Mouse (Mus musculus): ENCODE measurements around the gene Igf2bp2. TPM values are rescaled to one million over a fixed set of nuclear protein-coding genes. Genes with fewer than 3 reads are reported as not detected.

Igf2bp2 gene
- polyA plus RNA-seq (2011; ENCODE audit: insufficient read depth, insufficient read length, low replicate concordance, missing spikeins), result 0.74 and 3.0 TPM in 2 replicates

DNA sequence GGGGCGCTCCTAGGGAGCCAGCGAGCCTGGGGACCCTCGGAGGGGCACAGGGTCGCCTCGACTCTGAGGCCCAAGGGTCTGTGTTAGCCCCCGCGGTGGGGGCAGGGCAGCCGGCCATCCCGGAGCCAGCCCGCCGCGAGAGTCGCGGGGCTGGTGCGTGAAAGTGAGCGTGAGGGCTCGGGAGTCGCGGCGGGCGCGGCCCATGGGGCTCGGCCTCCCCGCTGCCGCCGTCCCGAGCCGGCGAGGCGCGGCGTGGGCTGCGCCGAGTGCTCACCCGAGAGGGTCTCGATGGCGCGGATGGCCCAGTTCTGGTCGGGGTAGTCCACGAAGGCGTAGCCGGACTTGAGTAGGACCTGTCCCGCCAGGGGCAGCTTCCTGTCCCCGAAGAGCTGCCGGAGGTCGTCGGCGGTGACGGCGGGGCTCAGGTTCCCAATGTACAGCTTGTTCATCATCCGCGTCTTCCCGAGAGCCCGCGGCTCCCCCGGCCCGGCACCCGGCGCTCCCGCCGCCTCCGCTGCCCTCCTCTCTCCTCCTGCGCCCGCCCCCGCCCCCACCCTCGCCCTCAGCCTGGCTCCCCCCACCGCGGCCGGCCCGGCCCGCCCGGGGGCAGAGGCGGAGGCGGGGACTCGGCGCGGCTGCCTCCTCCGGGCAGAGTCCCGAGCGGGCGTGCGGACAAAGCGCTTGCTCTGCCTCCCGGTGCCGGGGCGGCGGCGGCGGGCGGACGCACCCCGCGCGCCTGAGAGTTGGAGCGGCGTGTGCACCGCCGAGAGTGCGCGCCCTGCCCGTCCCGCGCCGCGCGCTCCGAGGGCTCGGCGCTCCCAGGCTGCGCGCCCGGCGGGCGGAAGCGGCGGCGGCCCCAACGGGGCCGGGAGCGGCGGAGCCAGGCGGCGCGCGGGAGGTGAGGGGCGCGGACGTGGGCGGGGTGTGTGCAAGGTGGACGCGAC lies at the start of gene Igf2bp2:
Gene Igf2bp2, minus strand, starts transcription at position 788 of the 944 bp plus-strand sequence.
- Histone ChIP-seq H3K4me3 (replicated peaks; ENCODE audit: control insufficient read depth, low read depth, low read length) (no peak within 1 kb of the TSS), H3K27ac (ENCODE audit: control insufficient read depth, insufficient read depth, low read depth, low read length, poor library complexity) (no peak within 1 kb of the TSS), H3K4me1 (ENCODE audit: control insufficient read depth, insufficient read depth, low read length) (no peaks in the 10 kb centered on the region)
- WGBS, result 1% methylated on average over 123 of the region's 131 CpGs
- TF ChIP-seq POLR2A (IDR thresholded peaks at IDR 0.05; ENCODE audit: borderline replicate concordance, control insufficient read depth, low read depth, low read length) (no peak), CTCF (IDR thresholded peaks at IDR 0.05; ENCODE audit: control insufficient read depth, insufficient read depth, low read length) (no peak)

DNA sequence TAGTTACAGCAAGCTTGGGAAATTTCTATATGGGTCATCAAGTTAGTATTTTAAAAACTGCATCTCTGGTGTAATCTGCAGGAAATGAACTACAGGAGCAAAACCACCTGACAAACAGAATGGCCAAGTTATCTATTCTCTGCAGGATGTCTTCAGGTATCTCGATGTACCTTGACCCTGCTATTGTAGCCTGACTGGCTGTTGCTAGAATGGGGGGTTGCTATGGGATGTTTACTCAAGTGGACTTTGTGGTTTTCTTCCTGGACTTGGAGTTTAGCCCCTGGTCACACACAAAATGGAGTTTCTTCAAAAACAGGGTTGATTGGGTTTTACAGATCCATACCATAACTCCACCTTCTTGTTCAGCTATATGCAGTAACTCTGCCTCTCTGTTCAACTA lies 40.4 kb upstream of the Igf2bp2 start:
- H3K4me3 ChIP-seq (replicated peaks; ENCODE audit: control insufficient read depth, low read depth, low read length), result no peak overlapping the region
- H3K4me1 ChIP-seq (ENCODE audit: control insufficient read depth, insufficient read depth, low read length), result no peaks in the 10 kb centered on the region
- 84% methylated on average over 1 of the region's 1 CpGs for WGBS
- H3K27ac ChIP-seq (ENCODE audit: control insufficient read depth, insufficient read depth, low read depth, low read length, poor library complexity), result no peak overlapping the region
- TF ChIP-seq CTCF (IDR thresholded peaks at IDR 0.05; ENCODE audit: control insufficient read depth, insufficient read depth, low read length), result no peak
- TF ChIP-seq POLR2A (IDR thresholded peaks at IDR 0.05; ENCODE audit: borderline replicate concordance, control insufficient read depth, low read depth, low read length), result no peak

DNA sequence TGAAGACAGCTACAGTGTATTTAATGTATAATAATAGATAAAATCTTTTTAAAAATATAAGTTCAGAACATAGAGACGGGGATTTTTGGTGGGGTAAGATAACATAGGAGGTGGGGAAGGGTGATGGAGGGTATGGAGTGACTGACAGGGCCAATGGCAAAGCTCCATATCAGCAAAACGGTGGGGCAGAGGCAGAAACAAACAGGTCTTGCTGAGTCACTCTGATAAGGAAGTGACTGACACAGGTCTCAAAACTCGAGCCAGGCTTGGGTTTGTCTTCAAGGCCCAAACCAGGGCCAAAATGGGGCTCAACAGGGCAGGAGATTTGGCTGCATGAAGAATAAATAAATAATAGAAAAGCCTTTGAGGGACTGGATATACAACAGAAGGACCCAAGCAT lies 38.8 kb upstream of the Igf2bp2 start:
- no peak for TF ChIP-seq CTCF (IDR thresholded peaks at IDR 0.05; ENCODE audit: control insufficient read depth, insufficient read depth, low read length)
- no peak for TF ChIP-seq POLR2A (IDR thresholded peaks at IDR 0.05; ENCODE audit: borderline replicate concordance, control insufficient read depth, low read depth, low read length)
- H3K4me3 ChIP-seq (replicated peaks; ENCODE audit: control insufficient read depth, low read depth, low read length), result no peak overlapping the region
- H3K4me1 ChIP-seq (ENCODE audit: control insufficient read depth, insufficient read depth, low read length), result no peaks in the 10 kb centered on the region
- 40% methylated on average over 3 of the region's 3 CpGs for WGBS
- H3K27ac ChIP-seq (ENCODE audit: control insufficient read depth, insufficient read depth, low read depth, low read length, poor library complexity), result no peak overlapping the region

DNA sequence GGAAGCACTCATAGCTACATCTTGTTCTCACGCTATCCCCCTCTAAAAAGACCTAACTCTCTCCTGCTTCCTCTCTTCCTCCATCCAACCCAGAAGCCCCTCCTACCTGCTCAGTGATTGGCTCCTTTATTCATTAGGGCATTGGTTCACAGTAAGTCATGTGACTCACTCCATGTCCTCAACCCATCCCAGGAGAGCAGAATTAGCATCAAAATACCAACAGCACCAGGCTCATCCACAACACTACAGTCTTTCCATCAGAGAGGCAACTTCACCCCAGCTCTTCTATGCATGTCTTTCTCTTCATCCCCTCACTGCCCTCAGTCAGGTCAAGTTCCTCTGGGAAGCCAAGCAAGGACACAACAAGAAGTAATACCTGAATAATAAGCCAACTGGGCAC lies 37.4 kb upstream of the Igf2bp2 start:
- Histone ChIP-seq H3K27ac (ENCODE audit: control insufficient read depth, insufficient read depth, low read depth, low read length, poor library complexity) (no peak overlapping the region), H3K4me3 (replicated peaks; ENCODE audit: control insufficient read depth, low read depth, low read length) (no peak overlapping the region), H3K4me1 (ENCODE audit: control insufficient read depth, insufficient read depth, low read length) (no peaks in the 10 kb centered on the region)
- WGBS, result 89% methylated on average over 1 of the region's 1 CpGs
- TF ChIP-seq CTCF (IDR thresholded peaks at IDR 0.05; ENCODE audit: control insufficient read depth, insufficient read depth, low read length) (no peak), POLR2A (IDR thresholded peaks at IDR 0.05; ENCODE audit: borderline replicate concordance, control insufficient read depth, low read depth, low read length) (no peak)

DNA sequence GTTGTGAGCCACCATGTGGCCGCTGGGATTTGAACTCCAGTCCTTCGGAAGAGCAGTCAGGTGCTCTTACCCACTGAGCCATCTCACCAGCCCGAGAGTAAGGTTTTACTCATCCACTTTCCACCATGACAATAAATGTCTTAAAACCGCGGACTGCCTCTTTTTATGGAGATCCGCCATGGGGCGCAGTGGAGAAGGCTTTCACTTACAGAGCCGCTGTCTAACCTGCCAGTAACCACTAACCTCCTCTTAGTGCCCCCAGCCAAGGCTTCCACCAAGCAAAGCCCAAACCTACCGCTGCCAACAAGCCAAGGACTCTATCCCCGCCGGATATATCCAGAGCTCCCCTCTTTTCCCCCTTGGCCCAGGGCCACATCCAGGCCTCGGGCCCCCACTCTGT lies 24.3 kb upstream of the Igf2bp2 start:
- 78% methylated on average over 12 of the region's 12 CpGs for WGBS

DNA sequence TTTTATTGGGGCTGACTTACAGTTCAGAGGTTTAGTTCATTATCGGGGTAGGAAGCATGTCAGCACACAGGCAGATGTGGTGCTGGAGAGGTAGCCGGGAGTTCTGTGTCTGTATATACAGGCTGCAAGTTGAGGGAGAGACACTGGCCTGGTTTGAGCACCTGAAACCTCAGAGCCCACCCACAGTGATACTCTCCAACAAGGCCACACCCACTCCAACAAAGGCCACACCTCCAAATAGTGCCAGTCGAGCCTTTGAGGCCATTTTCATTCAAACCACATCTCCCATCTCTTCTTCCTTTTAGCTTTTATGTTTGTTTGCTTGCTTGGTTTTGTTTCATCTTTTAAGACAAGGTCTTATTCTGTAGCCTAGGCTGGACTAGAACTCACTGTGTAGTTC lies 22.3 kb upstream of the Igf2bp2 start:
- 77% methylated on average over 3 of the region's 3 CpGs for WGBS
- TF ChIP-seq POLR2A (IDR thresholded peaks at IDR 0.05; ENCODE audit: borderline replicate concordance, control insufficient read depth, low read depth, low read length) (no peak), CTCF (IDR thresholded peaks at IDR 0.05; ENCODE audit: control insufficient read depth, insufficient read depth, low read length) (no peak)
- no peaks in the 10 kb centered on the region for H3K4me1 ChIP-seq (ENCODE audit: control insufficient read depth, insufficient read depth, low read length)
- no peak overlapping the region for H3K4me3 ChIP-seq (replicated peaks; ENCODE audit: control insufficient read depth, low read depth, low read length)
- no peak overlapping the region for H3K27ac ChIP-seq (ENCODE audit: control insufficient read depth, insufficient read depth, low read depth, low read length, poor library complexity)

More for the DNA sequence above, 24.3 kb upstream of the Igf2bp2 start:
- Histone ChIP-seq H3K4me3 (replicated peaks; ENCODE audit: control insufficient read depth, low read depth, low read length) (no peak overlapping the region), H3K4me1 (ENCODE audit: control insufficient read depth, insufficient read depth, low read length) (no peaks in the 10 kb centered on the region), H3K27ac (ENCODE audit: control insufficient read depth, insufficient read depth, low read depth, low read length, poor library complexity) (no peak overlapping the region)
- TF ChIP-seq CTCF (IDR thresholded peaks at IDR 0.05; ENCODE audit: control insufficient read depth, insufficient read depth, low read length) (no peak), POLR2A (IDR thresholded peaks at IDR 0.05; ENCODE audit: borderline replicate concordance, control insufficient read depth, low read depth, low read length) (no peak)

DNA sequence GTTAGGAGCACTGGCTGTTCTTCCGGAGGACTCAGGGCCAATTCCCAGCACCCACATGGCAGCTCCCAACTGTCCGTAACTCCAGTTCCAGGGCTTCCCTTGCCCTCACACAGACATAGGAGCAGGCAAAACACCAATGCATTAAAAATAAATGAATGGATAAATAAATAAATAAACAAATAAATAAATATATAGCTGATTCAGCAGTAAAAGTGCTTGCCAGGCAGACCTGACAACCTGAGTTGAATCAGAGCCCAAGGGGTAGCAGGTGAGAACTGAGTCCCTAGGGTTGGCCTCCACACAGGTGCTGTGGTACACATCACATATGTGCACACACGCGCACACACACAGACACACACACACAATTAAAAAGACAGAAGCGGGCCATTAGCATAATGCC lies 21.0 kb upstream of the Igf2bp2 start:
- no peaks in the 10 kb centered on the region for H3K4me1 ChIP-seq (ENCODE audit: control insufficient read depth, insufficient read depth, low read length)
- TF ChIP-seq POLR2A (IDR thresholded peaks at IDR 0.05; ENCODE audit: borderline replicate concordance, control insufficient read depth, low read depth, low read length) (no peak), CTCF (IDR thresholded peaks at IDR 0.05; ENCODE audit: control insufficient read depth, insufficient read depth, low read length) (no peak)
- no peak overlapping the region for H3K4me3 ChIP-seq (replicated peaks; ENCODE audit: control insufficient read depth, low read depth, low read length)
- no peak overlapping the region for H3K27ac ChIP-seq (ENCODE audit: control insufficient read depth, insufficient read depth, low read depth, low read length, poor library complexity)
- WGBS, result 91% methylated on average over 5 of the region's 5 CpGs

DNA sequence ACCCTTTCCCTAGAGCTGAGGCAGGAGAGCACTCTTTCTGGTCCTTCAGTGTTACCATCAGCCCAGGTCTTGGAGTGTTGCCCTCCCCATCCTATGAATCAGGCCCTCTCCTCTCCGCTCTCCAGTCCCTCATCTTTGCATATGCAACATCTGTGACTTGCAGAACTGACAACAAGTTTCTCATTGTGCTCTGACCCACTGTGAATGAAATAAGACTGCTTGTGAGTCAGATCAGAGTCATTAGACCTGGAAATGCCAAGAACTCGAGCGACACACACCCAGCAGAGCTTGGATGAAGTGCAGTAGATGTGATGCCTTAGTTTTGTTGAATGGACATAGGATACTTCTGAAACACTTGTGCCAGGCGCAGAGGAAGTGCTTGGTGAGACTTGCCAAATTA lies 19.2 kb upstream of the Igf2bp2 start:
- no peaks in the 10 kb centered on the region for H3K4me1 ChIP-seq (ENCODE audit: control insufficient read depth, insufficient read depth, low read length)
- no peak overlapping the region for H3K27ac ChIP-seq (ENCODE audit: control insufficient read depth, insufficient read depth, low read depth, low read length, poor library complexity)
- WGBS, result 74% methylated on average over 4 of the region's 4 CpGs
- H3K4me3 ChIP-seq (replicated peaks; ENCODE audit: control insufficient read depth, low read depth, low read length), result no peak overlapping the region
- TF ChIP-seq POLR2A (IDR thresholded peaks at IDR 0.05; ENCODE audit: borderline replicate concordance, control insufficient read depth, low read depth, low read length), result no peak
- no peak for TF ChIP-seq CTCF (IDR thresholded peaks at IDR 0.05; ENCODE audit: control insufficient read depth, insufficient read depth, low read length)

Measured in bone marrow, adult 2 months (tissue).